Mouse (Mus musculus) midbrain, embryonic 15.5 days (tissue): Measurements from ENCODE around the gene 5430419D17Rik. TPM values are rescaled to one million over a fixed set of nuclear protein-coding genes. Genes with fewer than 3 reads are reported as not detected.

ENCODE experiments used
- ATAC-seq: fragments of 200-750 bp; cut with Nextera tagmentation; replicated peaks from 2 replicates; pipeline ENCODE4 v1.8.0; 2017; ENCODE audit warnings: moderate TSS enrichment
- H3K27ac ChIP-seq: fragments of 300-500 bp; sonication (generic); 2 replicates; pipeline ENCODE4 v1.5.1; 2015; ENCODE audit warnings: mild to moderate bottlenecking, inconsistent platforms
- H3K27me3 ChIP-seq: fragments of 300-500 bp; sonication (generic); replicated peaks from 2 replicates; pipeline ENCODE4 v1.6.1; 2015; ENCODE audit warnings: inconsistent platforms
- H3K36me3 ChIP-seq: fragments of 300-500 bp; sonication (generic); replicated peaks from 2 replicates; pipeline ENCODE4 v1.6.1; 2015; ENCODE audit warnings: inconsistent platforms
- H3K4me1 ChIP-seq: fragments of 300-500 bp; sonication (generic); 2 replicates; pipeline ENCODE4 v1.6.1; 2015; ENCODE audit warnings: inconsistent platforms
- H3K4me2 ChIP-seq: fragments of 300-500 bp; sonication (generic); 2 replicates; pipeline ENCODE4 v1.6.1; 2015; ENCODE audit warnings: inconsistent platforms, mild to moderate bottlenecking, moderate library complexity
- H3K4me3 ChIP-seq: fragments of 300-500 bp; sonication (generic); 2 replicates; pipeline ENCODE4 v1.5.1; 2015; ENCODE audit warnings: mild to moderate bottlenecking, inconsistent platforms
- H3K9ac ChIP-seq: fragments of 300-500 bp; sonication (generic); 2 replicates; pipeline ENCODE4 v1.6.1; 2015; ENCODE audit warnings: mild to moderate bottlenecking, inconsistent platforms
- H3K9me3 ChIP-seq: fragments of 300-500 bp; sonication (generic); 2 replicates; pipeline ENCODE4 v1.6.1; 2016; ENCODE audit warnings: inconsistent platforms
- WGBS: fragments of 180-500 bp; shearing (Covaris S2); methylation state at CpG from one replicate; pipeline ENCODE4 v1.1.7; 2015; ENCODE audit warnings: mixed read lengths; 5-methylcytosine and 5-hydroxymethylcytosine counted together
- polyA plus RNA-seq: library from polyadenylated mRNA; unstranded; fragments of >200 nt; fragmentation: Nextera tagmentation; extraction: Ambion mirVana; gene quantifications from 2 replicates; pipeline ENCODE4 v1.2.1, GENCODE M21; 2015

The 5430419D17Rik gene
- polyA plus RNA-seq, 1 experiment from 2014 or later = not detected

- Histone ChIP-seq H3K27ac (no peak within 1 kb of the TSS), H3K4me1 (no peaks in the 10 kb centered on the region), H3K36me3 (no peaks in the 10 kb centered on the region), H3K4me3 (no peak within 1 kb of the TSS), H3K9me3 (no peaks in the 10 kb centered on the region), H3K27me3 (no peaks in the 10 kb centered on the region), H3K9ac (no peak within 1 kb of the TSS), H3K4me2 (no peak within 1 kb of the TSS)
- 91% methylated on average over 2 of the region's 2 CpGs for WGBS
- no peak for ATAC-seq
Observed at GRCm38 (mm10) chr7:131322192-131322591, 148.0 kb downstream of the 5430419D17Rik start, which contains the start of gene Cuzd1. Gene Cuzd1, minus strand, starts transcription at chr7:131322292.

- no peak for ATAC-seq
- 89% methylated on average over 5 of the region's 5 CpGs for WGBS
Observed at GRCm38 (mm10) chr7:131327054-131327453, 152.9 kb downstream of the 5430419D17Rik start.

GRCm38 (mm10) chr7:131329416-131329815 is 155.2 kb downstream of the 5430419D17Rik start, which contains the start of gene Fam24b:
Gene Fam24b, minus strand, starts transcription at chr7:131329516.
- H3K36me3 ChIP-seq = no peaks in the 10 kb centered on the region
- no peak within 1 kb of the TSS for H3K9ac ChIP-seq
- no peaks in the 10 kb centered on the region for H3K9me3 ChIP-seq
- no peak for ATAC-seq
- H3K4me1 ChIP-seq = no peaks in the 10 kb centered on the region
- 93% methylated on average over 5 of the region's 5 CpGs for WGBS
- no peak within 1 kb of the TSS for H3K4me2 ChIP-seq
- H3K4me3 ChIP-seq = no peak within 1 kb of the TSS
- no peak within 1 kb of the TSS for H3K27ac ChIP-seq
- H3K27me3 ChIP-seq = no peaks in the 10 kb centered on the region

More at GRCm38 (mm10) chr7:131327054-131327453, 152.9 kb downstream of the 5430419D17Rik start:
- Histone ChIP-seq H3K9me3 (no peaks in the 10 kb centered on the region), H3K36me3 (no peaks in the 10 kb centered on the region), H3K27ac (no peak overlapping the region), H3K27me3 (no peaks in the 10 kb centered on the region), H3K4me1 (no peaks in the 10 kb centered on the region), H3K9ac (no peak overlapping the region), H3K4me3 (no peak overlapping the region), H3K4me2 (no peak overlapping the region)

GRCm38 (mm10) chr7:131331688-131332087 is 157.5 kb downstream of the 5430419D17Rik start:
- no peak overlapping the region for H3K27ac ChIP-seq
- no peaks in the 10 kb centered on the region for H3K36me3 ChIP-seq
- 82% methylated on average over 2 of the region's 2 CpGs for WGBS
- H3K4me1 ChIP-seq = no peaks in the 10 kb centered on the region
- H3K4me3 ChIP-seq = no peak overlapping the region
- no peak overlapping the region for H3K9ac ChIP-seq
- no peaks in the 10 kb centered on the region for H3K27me3 ChIP-seq
- H3K9me3 ChIP-seq = no peaks in the 10 kb centered on the region
- H3K4me2 ChIP-seq = no peak overlapping the region
- no peak for ATAC-seq

DNA sequence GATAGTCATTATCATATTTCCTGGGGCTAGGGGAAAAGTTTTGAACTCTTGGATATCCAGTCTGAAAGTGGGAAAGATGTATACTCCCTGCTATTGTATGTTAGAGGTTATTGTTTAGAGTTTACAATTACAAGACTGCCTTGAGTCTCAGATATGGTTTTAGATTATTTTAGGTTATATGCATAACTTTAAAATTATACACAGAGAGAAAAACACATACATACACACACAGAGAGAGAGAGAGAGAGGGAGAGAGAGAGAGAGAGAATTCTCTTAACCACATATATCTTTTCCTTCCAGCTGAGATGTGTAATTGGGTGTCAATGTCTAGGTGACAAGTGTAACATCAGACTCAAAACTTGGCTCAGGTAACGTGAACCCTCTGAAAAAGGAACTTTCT is 159.4 kb downstream of the 5430419D17Rik start, which contains the start of gene Fam24a:
Gene Fam24a (plus strand): TSS at position 301 of the 400 bp plus-strand sequence.
- WGBS = 41% methylated on average over 1 of the region's 1 CpGs
- H3K4me1 ChIP-seq = no peaks in the 10 kb centered on the region
- no peaks in the 10 kb centered on the region for H3K27me3 ChIP-seq
- no peaks in the 10 kb centered on the region for H3K9me3 ChIP-seq
- H3K27ac ChIP-seq = no peak within 1 kb of the TSS
- H3K36me3 ChIP-seq = no peaks in the 10 kb centered on the region
- no peak for ATAC-seq
- H3K4me2 ChIP-seq = no peak within 1 kb of the TSS
- H3K4me3 ChIP-seq = no peak within 1 kb of the TSS
- no peak within 1 kb of the TSS for H3K9ac ChIP-seq

DNA sequence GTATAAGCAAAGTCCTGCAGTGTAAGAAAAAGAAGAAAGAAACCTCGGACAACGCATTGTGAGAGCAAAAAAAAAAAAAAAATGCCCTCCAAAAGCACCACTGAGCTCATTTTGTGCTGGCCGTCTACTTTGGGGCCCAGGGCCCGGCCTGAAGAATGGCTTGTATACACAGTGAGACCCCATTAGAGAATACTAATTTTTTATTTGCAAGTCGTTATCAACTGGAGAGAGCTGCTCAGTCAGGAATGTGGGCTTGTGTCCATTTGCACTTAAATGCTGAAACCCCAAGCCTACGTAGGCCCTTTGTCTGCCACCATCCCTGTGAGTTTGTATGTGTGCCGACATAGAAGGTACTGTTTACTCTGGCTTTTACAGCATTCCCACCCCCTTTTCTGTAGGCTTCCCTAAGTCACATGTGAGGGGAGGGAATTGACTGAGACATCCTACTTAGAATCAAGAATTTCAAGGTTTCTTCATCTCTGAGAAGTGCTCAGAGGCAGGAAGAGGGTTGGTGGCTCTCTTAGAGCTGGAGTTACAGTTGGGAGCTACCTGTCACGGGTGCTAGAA is 163.4 kb downstream of the 5430419D17Rik start:
- H3K4me1 ChIP-seq = no peaks in the 10 kb centered on the region
- H3K36me3 ChIP-seq = 0 out of 2 replicates have a peak, but pooled peaks cover 5% of the 10 kb centered on the region
- H3K9me3 ChIP-seq = no peaks in the 10 kb centered on the region
- no peak overlapping the region for H3K9ac ChIP-seq
- no peak overlapping the region for H3K4me3 ChIP-seq
- no peaks in the 10 kb centered on the region for H3K27me3 ChIP-seq
- no peak for ATAC-seq
- 33% methylated on average over 8 of the region's 8 CpGs for WGBS
- H3K4me2 ChIP-seq = no peak overlapping the region
- no peak overlapping the region for H3K27ac ChIP-seq

DNA sequence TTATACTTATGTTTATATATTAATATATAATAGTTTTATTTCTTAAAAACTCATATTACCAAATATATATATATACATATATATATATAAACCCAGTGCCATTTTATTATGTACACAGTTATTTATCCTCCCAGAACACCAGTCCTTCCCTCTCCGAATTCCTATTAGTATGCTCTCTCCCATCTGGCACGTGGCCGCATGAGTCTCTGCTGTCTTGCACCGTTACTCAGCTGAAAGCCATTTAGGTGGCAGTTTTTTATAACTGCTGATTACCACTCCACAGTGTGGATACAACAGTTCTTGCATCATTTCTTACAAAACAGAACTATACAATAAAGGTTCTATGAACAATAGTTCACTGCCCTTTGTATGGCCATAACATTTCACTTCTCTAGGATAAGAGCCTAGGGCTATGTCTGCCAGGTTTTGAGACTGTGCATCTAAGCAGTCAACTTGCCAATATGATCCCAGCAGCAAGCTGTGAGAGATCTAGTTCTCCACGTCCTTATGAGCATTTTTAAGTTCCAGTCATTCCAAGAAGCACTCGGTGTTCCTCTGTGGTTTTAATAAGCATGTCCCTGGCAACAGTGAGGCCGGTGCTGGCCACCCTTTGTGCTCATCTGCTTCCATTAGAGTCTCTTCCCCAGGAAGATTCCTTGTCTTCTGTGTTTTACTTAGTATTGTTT is 171.8 kb downstream of the 5430419D17Rik start:
- Histone ChIP-seq H3K27ac (no peak overlapping the region), H3K4me3 (no peak overlapping the region), H3K36me3 (peaks cover 25% of the 10 kb centered on the region), H3K9me3 (no peaks in the 10 kb centered on the region), H3K27me3 (no peaks in the 10 kb centered on the region), H3K9ac (no peak overlapping the region), H3K4me2 (no peak overlapping the region), H3K4me1 (no peaks in the 10 kb centered on the region)
- no peak for ATAC-seq
- WGBS = 74% methylated on average over 7 of the region's 7 CpGs

Other genes with a start within 250 kb of the 5430419D17Rik start
- gene Htra1, start 238.3 kb upstream of the 5430419D17Rik start, polyA plus RNA-seq = 15.4 and 18.7 TPM in 2 replicates
- gene Dmbt1, start 142.3 kb upstream of the 5430419D17Rik start, polyA plus RNA-seq = 0.15 TPM in 1 of 2 replicates, not detected in the other
- not detected in 2 replicates for gene 4933402N03Rik, start 28.1 kb upstream of the 5430419D17Rik start, polyA plus RNA-seq
- not detected in 2 replicates for gene Cuzd1, start 147.9 kb downstream of the 5430419D17Rik start, polyA plus RNA-seq
- not detected in 2 replicates for gene Fam24b, start 155.1 kb downstream of the 5430419D17Rik start, polyA plus RNA-seq
- gene Fam24a, start 159.5 kb downstream of the 5430419D17Rik start, polyA plus RNA-seq = not detected in 2 replicates
- gene 2310057M21Rik, start 188.4 kb downstream of the 5430419D17Rik start, polyA plus RNA-seq = 29.1 and 32.0 TPM in 2 replicates
- 50.5 and 50.7 TPM in 2 replicates for gene Pstk, start 196.7 kb downstream of the 5430419D17Rik start, polyA plus RNA-seq
- 10.1 and 12.5 TPM in 2 replicates for gene Ikzf5, start 236.1 kb downstream of the 5430419D17Rik start, polyA plus RNA-seq
- gene Acadsb, start 236.2 kb downstream of the 5430419D17Rik start, polyA plus RNA-seq = 107 and 110 TPM in 2 replicates